Mouse (Mus musculus) lung, embryonic 14.5 days (tissue): ENCODE measurements at regions not wholly inside any gene's neighbourhood (a gene's known extent, or its start where the extent isn't known, plus 50 kb on each side); places are given as distances from the start of the nearest gene placed in this dataset.
"Not testable (repeated sequence)": the region's sequence is repeated elsewhere in the genome, so short reads cannot be mapped to it uniquely, and the experiment has no call there.

Experiments
- ATAC-seq: fragments of 200-750 bp; cut with Nextera tagmentation; 2 replicates; pipeline ENCODE4 v1.8.0; 2017; ENCODE audit warnings: mild to moderate bottlenecking, moderate TSS enrichment, moderate library complexity; ENCODE audit not compliant: insufficient read depth
- DNase-seq: peaks from one replicate; pipeline ENCODE4 v3.0.0-alpha.2; 2015
- H3K27ac ChIP-seq: fragments of 300-500 bp; sonication (generic); 2 replicates; pipeline ENCODE4 v1.5.1; 2014; ENCODE audit warnings: low read depth, mild to moderate bottlenecking, moderate library complexity
- H3K27me3 ChIP-seq: fragments of 300-500 bp; sonication (generic); 2 replicates; pipeline ENCODE4 v1.6.1; 2014; ENCODE audit warnings: low read length, control low read depth; ENCODE audit not compliant: insufficient read depth
- H3K36me3 ChIP-seq: fragments of 300-500 bp; sonication (generic); 2 replicates; pipeline ENCODE4 v1.6.1; 2014; ENCODE audit warnings: control low read depth; ENCODE audit not compliant: insufficient read depth
- H3K4me1 ChIP-seq: fragments of 300-500 bp; sonication (generic); 2 replicates; pipeline ENCODE4 v1.6.1; 2014; ENCODE audit warnings: antibody characterized with exemption, control low read depth; ENCODE audit not compliant: insufficient read depth
- H3K4me2 ChIP-seq: fragments of 300-500 bp; sonication (generic); 2 replicates; pipeline ENCODE4 v1.6.1; 2014; ENCODE audit warnings: mild to moderate bottlenecking
- H3K4me3 ChIP-seq: fragments of 300-500 bp; sonication (generic); 2 replicates; pipeline ENCODE4 v1.5.1; 2014; ENCODE audit warnings: low read depth, low read length
- H3K9ac ChIP-seq: fragments of 300-500 bp; sonication (generic); 2 replicates; pipeline ENCODE4 v1.6.1; 2014
- H3K9me3 ChIP-seq: fragments of 300-500 bp; sonication (generic); 2 replicates; pipeline ENCODE4 v1.6.1; 2016; ENCODE audit warnings: low read depth, low read length, control low read depth
- CTCF ChIP-seq: IDR thresholded peaks from 2 replicates; pipeline ENCODE4 v1.5.1; 2016; ENCODE audit warnings: antibody characterized with exemption, low read depth
- whole genome bisulfite sequencing: fragments of 180-500 bp; shearing (Covaris S2); extraction: QIAGEN DNeasy Blood & Tissue Kit; methylation state at CpG from one replicate; pipeline ENCODE4 v1.1.7; 2014; 5-methylcytosine and 5-hydroxymethylcytosine counted together

DNA sequence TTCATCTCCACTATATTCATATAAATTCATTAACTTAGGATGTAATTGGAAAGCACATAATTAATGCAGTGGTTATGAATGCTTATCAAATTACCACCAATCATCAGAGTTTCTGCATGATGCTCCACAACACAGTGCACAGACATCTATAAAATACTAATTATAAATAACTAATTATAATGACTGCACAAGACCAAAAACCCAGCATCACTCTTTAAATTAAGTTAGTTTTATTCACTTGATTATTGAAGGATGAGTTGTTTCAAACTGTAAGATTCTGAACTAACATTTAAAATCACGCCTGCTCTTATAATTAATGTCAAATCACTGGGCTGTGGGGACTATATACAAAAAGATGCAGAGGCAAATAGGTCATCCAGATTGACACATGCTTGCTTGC is 212.7 kb upstream of the Ncam2 start:
- TF ChIP-seq CTCF = no peak
- H3K27me3 ChIP-seq = no peaks in the 10 kb centered on the region
- H3K4me1 ChIP-seq = no peaks in the 10 kb centered on the region
- DNase-seq (no peak), ATAC-seq (no peak)
- no peak overlapping the region for H3K9ac ChIP-seq
- H3K4me2 ChIP-seq = no peak overlapping the region
- H3K36me3 ChIP-seq = no peaks in the 10 kb centered on the region
- no peak overlapping the region for H3K27ac ChIP-seq
- no peak overlapping the region for H3K4me3 ChIP-seq
- H3K9me3 ChIP-seq = no peaks in the 10 kb centered on the region
- WGBS = 69% methylated on average over 1 of the region's 1 CpGs

DNA sequence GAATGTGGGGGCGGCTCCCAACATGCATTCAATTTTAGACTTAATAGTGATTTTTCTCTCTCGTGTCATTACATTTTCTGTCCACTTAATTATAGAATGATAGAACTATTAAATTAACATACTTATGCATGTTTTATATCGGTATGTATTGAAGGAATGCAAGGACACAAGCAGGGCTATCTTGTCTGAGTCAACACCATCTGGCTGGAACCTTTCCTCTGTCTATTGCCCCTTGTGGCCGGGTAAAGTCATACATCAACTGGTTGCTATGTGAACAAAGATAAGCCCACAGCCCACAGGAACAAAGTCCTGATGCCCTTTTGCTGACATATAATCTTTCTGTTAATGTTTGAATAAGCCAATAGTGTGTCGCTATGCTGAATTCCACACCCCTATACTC is 163.7 kb upstream of the Ncam2 start:
- WGBS = 83% methylated on average over 5 of the region's 5 CpGs
- H3K36me3 ChIP-seq, H3K27me3 ChIP-seq, H3K9me3 ChIP-seq, H3K9ac ChIP-seq, ATAC-seq, H3K4me1 ChIP-seq, H3K27ac ChIP-seq, DNase-seq, H3K4me3 ChIP-seq, H3K4me2 ChIP-seq: not testable (repeated sequence)

DNA sequence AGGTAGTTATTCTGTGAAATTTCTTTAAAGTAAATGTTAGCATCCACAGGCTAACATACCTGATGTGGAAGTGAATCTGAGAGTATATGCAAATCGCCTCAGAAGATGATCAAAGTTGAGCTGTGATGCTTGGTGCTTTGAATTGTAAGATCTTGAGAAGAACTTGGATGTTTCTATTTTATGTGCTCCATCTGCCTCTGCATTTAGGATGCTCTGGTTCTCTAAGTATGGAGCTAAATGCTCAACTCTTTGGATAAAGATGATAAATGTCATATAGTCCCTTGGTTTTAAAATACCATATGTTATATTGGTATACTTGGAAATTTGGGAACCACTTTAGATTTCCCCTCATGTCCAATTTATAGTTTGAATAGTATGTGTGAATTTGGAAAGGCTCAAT is 159.2 kb upstream of the Ncam2 start:
- no peak for TF ChIP-seq CTCF

DNA sequence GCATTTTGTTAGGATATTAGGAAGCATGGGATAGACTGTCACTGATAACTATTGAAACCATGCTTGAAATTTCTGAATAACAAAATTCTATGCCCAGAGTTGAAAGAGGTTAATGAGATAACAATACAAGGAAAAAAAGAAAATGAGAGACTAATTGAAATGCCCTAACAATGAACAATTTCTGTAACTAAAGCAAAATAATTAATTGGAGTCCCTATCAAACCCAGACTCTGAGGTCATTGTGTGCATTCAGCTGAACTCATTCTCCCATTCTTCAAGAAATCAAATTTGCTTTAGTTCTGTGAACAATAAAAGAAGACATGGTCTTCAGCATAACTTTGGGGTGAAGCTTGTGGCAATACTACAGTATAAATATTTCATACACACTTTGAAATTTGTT is 154.8 kb upstream of the Ncam2 start:
- H3K4me1 ChIP-seq = no peaks in the 10 kb centered on the region
- ATAC-seq (no peak), DNase-seq (no peak)
- H3K27ac ChIP-seq = no peak overlapping the region
- H3K9ac ChIP-seq = no peak overlapping the region
- no peak overlapping the region for H3K4me3 ChIP-seq
- H3K9me3 ChIP-seq = no peaks in the 10 kb centered on the region
- no peak overlapping the region for H3K4me2 ChIP-seq
- H3K27me3 ChIP-seq = no peaks in the 10 kb centered on the region
- TF ChIP-seq CTCF = no peak
- H3K36me3 ChIP-seq = no peaks in the 10 kb centered on the region

More for the DNA sequence above, 159.2 kb upstream of the Ncam2 start:
- DNase-seq (no peak), ATAC-seq (no peak)
- Histone ChIP-seq H3K4me2 (no peak overlapping the region), H3K4me3 (no peak overlapping the region), H3K9ac (no peak overlapping the region), H3K9me3 (no peaks in the 10 kb centered on the region), H3K27me3 (no peaks in the 10 kb centered on the region), H3K4me1 (no peaks in the 10 kb centered on the region), H3K27ac (no peak overlapping the region), H3K36me3 (no peaks in the 10 kb centered on the region)
- 86% methylated on average over 1 of the region's 1 CpGs for WGBS

DNA sequence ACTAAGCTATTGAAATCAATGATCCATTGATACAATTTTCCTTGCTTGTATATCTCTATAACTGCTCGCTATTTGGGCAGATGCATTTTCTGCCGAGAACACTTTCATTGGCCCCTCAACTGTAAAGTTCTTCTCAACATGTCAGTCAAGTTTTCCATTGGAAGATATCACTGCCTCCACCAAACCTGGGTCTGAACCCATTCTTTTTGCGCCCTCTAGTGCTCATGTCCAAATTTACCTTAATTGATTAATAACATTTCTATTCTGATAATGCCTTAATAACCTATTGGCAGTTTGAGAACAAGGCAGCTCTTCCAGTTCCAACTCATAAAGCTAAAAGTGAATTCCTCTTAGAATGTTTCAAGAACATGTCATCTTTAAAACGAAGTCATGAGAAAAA is 132.2 kb upstream of the Ncam2 start:
- TF ChIP-seq CTCF = peak; percentile 49
- H3K4me3 ChIP-seq = no peak overlapping the region
- 41% methylated on average over 4 of the region's 4 CpGs for WGBS

More for the DNA sequence above, 132.2 kb upstream of the Ncam2 start:
- Histone ChIP-seq H3K27ac (no peak overlapping the region), H3K4me2 (no peak overlapping the region), H3K9me3 (no peaks in the 10 kb centered on the region), H3K36me3 (no peaks in the 10 kb centered on the region), H3K27me3 (no peaks in the 10 kb centered on the region), H3K9ac (no peak overlapping the region), H3K4me1 (no peaks in the 10 kb centered on the region)
- no peak for ATAC-seq
- peak; percentile 57 for DNase-seq
